Mouse (Mus musculus) hindbrain, postnatal 0 days (tissue): ENCODE data around the gene Yme1l1. TPM values are rescaled to one million over a fixed set of nuclear protein-coding genes. Genes with fewer than 3 reads are reported as not detected.

ENCODE experiments used
- ATAC-seq: fragments of 200-750 bp; cut with Nextera tagmentation; 2 replicates; pipeline ENCODE4 v1.8.0; 2017; ENCODE audit warnings: mild to moderate bottlenecking, moderate TSS enrichment, moderate library complexity
- DNase-seq: peaks from one replicate; pipeline ENCODE4 v3.0.0-alpha.2; 2015; ENCODE audit warnings: low spot score
- H3K27ac ChIP-seq: fragments of 300-500 bp; sonication (generic); 2 replicates; pipeline ENCODE4 v1.5.1; 2014; ENCODE audit warnings: mild to moderate bottlenecking
- H3K27me3 ChIP-seq: fragments of 300-500 bp; sonication (generic); 2 replicates; pipeline ENCODE4 v1.6.1; 2014; ENCODE audit warnings: low read length, mixed read lengths; ENCODE audit not compliant: insufficient read depth
- H3K36me3 ChIP-seq: fragments of 300-500 bp; sonication (generic); 2 replicates; pipeline ENCODE4 v1.6.1; 2014; ENCODE audit warnings: low read length, mixed read lengths; ENCODE audit not compliant: insufficient read depth
- H3K4me1 ChIP-seq: fragments of 300-500 bp; sonication (generic); 2 replicates; pipeline ENCODE4 v1.6.1; 2014; ENCODE audit warnings: antibody characterized with exemption, low read length, mixed read lengths; ENCODE audit not compliant: insufficient read depth
- H3K4me2 ChIP-seq: fragments of 300-500 bp; sonication (generic); 2 replicates; pipeline ENCODE4 v1.6.1; 2014; ENCODE audit warnings: low read depth, mild to moderate bottlenecking, low read length, moderate library complexity, mixed read lengths
- H3K4me3 ChIP-seq: fragments of 300-500 bp; sonication (generic); 2 replicates; pipeline ENCODE4 v1.5.1; 2014; ENCODE audit warnings: low read length
- H3K9ac ChIP-seq: fragments of 300-500 bp; sonication (generic); replicated peaks from 2 replicates; pipeline ENCODE4 v1.6.1; 2014; ENCODE audit warnings: mild to moderate bottlenecking, low read length, moderate library complexity, mixed read lengths
- H3K9me3 ChIP-seq: fragments of 300-500 bp; sonication (generic); 2 replicates; pipeline ENCODE4 v1.6.1; 2016; ENCODE audit warnings: low read length, mixed read lengths
- CTCF ChIP-seq: IDR thresholded peaks from 2 replicates; pipeline ENCODE4 v1.5.1; 2016; ENCODE audit warnings: antibody characterized with exemption, control low read depth, low read depth
- WGBS: fragments of 180-500 bp; shearing (Covaris S2); extraction: QIAGEN DNeasy Blood & Tissue Kit; methylation state at CpG from one replicate; pipeline ENCODE4 v1.1.7; 2014; 5-methylcytosine and 5-hydroxymethylcytosine counted together
- polyA plus RNA-seq: library from polyadenylated mRNA; unstranded; fragments of >200 nt; fragmentation: Nextera tagmentation; extraction: Ambion mirVana; gene quantifications from 2 replicates; pipeline ENCODE4 v1.2.1, GENCODE M21; 2015
- total RNA-seq: library from RNA; depleted of rRNA; stranded (reverse); fragments of >200 nt; gene quantifications from 2 replicates; pipeline ENCODE4 v1.2.3, GENCODE M21; 2014; rRNA removed

Gene Yme1l1
- 41.6 and 42.6 TPM in 2 replicates for total RNA-seq
- 50.9 and 55.2 TPM in 2 replicates for polyA plus RNA-seq

- Histone ChIP-seq H3K4me2 (peak within 1 kb of the TSS; percentile 74), H3K4me1 (peaks cover 16% of the 10 kb centered on the region; the same call in 1 of the 2 replicates), H3K9me3 (no peaks in the 10 kb centered on the region), H3K27me3 (no peaks in the 10 kb centered on the region), H3K27ac (peak within 1 kb of the TSS; percentile 99), H3K9ac (peak within 1 kb of the TSS; percentile 81), H3K4me3 (peak within 1 kb of the TSS; percentile 73), H3K36me3 (no peaks in the 10 kb centered on the region)
- ATAC-seq (peak; percentile 98), DNase-seq (peak; percentile 99)
- peak; percentile 59 for TF ChIP-seq CTCF
- WGBS: under 1% methylated on average over 61 of the region's 61 CpGs
Observed at GRCm38 (mm10) chr2:23155777-23156607, at the start of gene Yme1l1, which contains the start of gene Mastl. Gene Yme1l1 (plus strand): TSS chr2:23156369. Gene Mastl (minus strand): TSS chr2:23156024.

- H3K4me2 ChIP-seq: no peak overlapping the region
- no peak for TF ChIP-seq CTCF
- no peak for DNase-seq
- H3K9ac ChIP-seq: no peak overlapping the region
- no peaks in the 10 kb centered on the region for H3K27me3 ChIP-seq
- no peaks in the 10 kb centered on the region for H3K9me3 ChIP-seq
- no peaks in the 10 kb centered on the region for H3K4me1 ChIP-seq
- no peak overlapping the region for H3K4me3 ChIP-seq
- no peak for ATAC-seq
- H3K36me3 ChIP-seq: peaks cover 4% of the 10 kb centered on the region; the same call in 1 of the 2 replicates
- no peak overlapping the region for H3K27ac ChIP-seq
Observed at GRCm38 (mm10) chr2:23119573-23119972, 36.6 kb upstream of the Yme1l1 start.

GRCm38 (mm10) chr2:23155199-23155621 lies 959 bp upstream of the Yme1l1 start:
- Histone ChIP-seq H3K4me3 (peak overlapping the region; percentile 73), H3K36me3 (no peaks in the 10 kb centered on the region), H3K9ac (peak overlapping the region; percentile 81), H3K9me3 (no peaks in the 10 kb centered on the region), H3K27ac (0 out of 2 replicates have a peak overlapping the region, but pooled peaks have one; percentile 99), H3K4me2 (peak overlapping the region; percentile 74), H3K27me3 (no peaks in the 10 kb centered on the region), H3K4me1 (peaks cover 16% of the 10 kb centered on the region; the same call in 1 of the 2 replicates)
- no peak for ATAC-seq
- no peak for TF ChIP-seq CTCF
- 7% methylated on average over 5 of the region's 5 CpGs for WGBS
- no peak for DNase-seq

- H3K4me1 ChIP-seq: peaks cover 16% of the 10 kb centered on the region; the same call in 1 of the 2 replicates
- under 1% methylated on average over 17 of the region's 17 CpGs for WGBS
Observed at GRCm38 (mm10) chr2:23156608-23157081, 476 bp downstream of the Yme1l1 start.

GRCm38 (mm10) chr2:23172305-23172704 lies 16.1 kb downstream of the Yme1l1 start:
- no peaks in the 10 kb centered on the region for H3K27me3 ChIP-seq
- H3K4me3 ChIP-seq: no peak overlapping the region
- no peaks in the 10 kb centered on the region for H3K9me3 ChIP-seq
- H3K4me2 ChIP-seq: no peak overlapping the region
- ATAC-seq (no peak), DNase-seq (no peak)
- TF ChIP-seq CTCF: no peak
- H3K4me1 ChIP-seq: no peaks in the 10 kb centered on the region
- H3K9ac ChIP-seq: no peak overlapping the region
- H3K27ac ChIP-seq: no peak overlapping the region
- H3K36me3 ChIP-seq: peaks cover 38% of the 10 kb centered on the region
- WGBS: 91% methylated on average over 3 of the region's 3 CpGs

More at GRCm38 (mm10) chr2:23156608-23157081, 476 bp downstream of the Yme1l1 start:
- H3K27me3 ChIP-seq: no peaks in the 10 kb centered on the region
- peak overlapping the region; percentile 73 for H3K4me3 ChIP-seq
- peak overlapping the region; percentile 74 for H3K4me2 ChIP-seq
- no peak for TF ChIP-seq CTCF
- peak overlapping the region; percentile 81 for H3K9ac ChIP-seq
- DNase-seq (no peak), ATAC-seq (peak; percentile 39)
- no peaks in the 10 kb centered on the region for H3K36me3 ChIP-seq
- peak overlapping the region; percentile 99 for H3K27ac ChIP-seq
- no peaks in the 10 kb centered on the region for H3K9me3 ChIP-seq

- Histone ChIP-seq H3K9ac (no peak overlapping the region), H3K4me1 (no peaks in the 10 kb centered on the region), H3K4me3 (no peak overlapping the region), H3K9me3 (no peaks in the 10 kb centered on the region), H3K36me3 (peaks cover 40% of the 10 kb centered on the region), H3K27me3 (no peaks in the 10 kb centered on the region), H3K4me2 (no peak overlapping the region), H3K27ac (no peak overlapping the region)
- no peak for DNase-seq
- no peak for ATAC-seq
- no peak for TF ChIP-seq CTCF
- WGBS: 79% methylated on average over 1 of the region's 1 CpGs
Observed at GRCm38 (mm10) chr2:23194366-23194765, 38.2 kb downstream of the Yme1l1 start.
